8 mouse cellular contexts compared by ENCODE assay signal in genomic region chr3:153911882-153912440, GRCm38 (mm10). TPM values are rescaled to one million over a fixed set of nuclear protein-coding genes. Genes with fewer than 3 reads are reported as not detected.
A peak's percentile ranks its signal among the peaks of the same experiment; 100 is the strongest.
DNase-seq lines count a peak whose midpoint lies in the region; ATAC-seq and TF ChIP-seq lines count a peak whose summit lies in the region.

No protein-coding gene starts in this region.

- intact Hi-C loops in heart, postnatal 25 days (cut with DNase I): loop anchor here (2.0 kb wide), 1 partner anchor 31 kb away; no protein-coding TSS in a partner anchor
- intact Hi-C loops in left cerebral cortex, postnatal 10 days (cut with DNase I): no loop called here

- peaks cover 9 to 41% of the 10 kb centered on the region in 2 experiments for H3K4me1 ChIP-seq in heart, embryonic 14.5 days (ENCODE audit: control insufficient read depth in 2 of 2, insufficient read depth in 2 of 2, low read length in 2 of 2)
- H3K4me1 ChIP-seq in ES-E14 (ENCODE audit: control insufficient read depth in 2 of 2, insufficient read depth in 2 of 2, low read length in 2 of 2, poor library complexity in 1 of 2): peaks cover 0 to 4% of the 10 kb centered on the region in 2 experiments; a peak in 2 of 4 replicates
- H3K4me1 ChIP-seq in forebrain, embryonic 14.5 days (ENCODE audit: control insufficient read depth, insufficient read depth, low read length): peaks cover 18% of the 10 kb centered on the region
- H3K4me1 ChIP-seq in liver, postnatal 0 days (ENCODE audit: insufficient read depth): peaks cover 36% of the 10 kb centered on the region

- H3K27ac ChIP-seq in heart, embryonic 14.5 days (replicated peaks in 1 of 2; ENCODE audit: control insufficient read depth in 1 of 2, insufficient read depth in 1 of 2, low read depth in 2 of 2, low read length in 2 of 2): peak overlapping the region; percentile 82 to 93
- H3K27ac ChIP-seq in ES-E14 (ENCODE audit: insufficient read depth, low read depth, low read length, poor library complexity, severe bottlenecking): peak overlapping the region; percentile 88
- 0 out of 2 replicates have a peak overlapping the region, but pooled peaks have one; percentile 91 for H3K27ac ChIP-seq in forebrain, embryonic 14.5 days (ENCODE audit: low read depth, low read length)
- H3K27ac ChIP-seq in liver, postnatal 0 days (ENCODE audit: low read depth): peak overlapping the region; percentile 92

- TF ChIP-seq EP300 in liver, postnatal 0 days (IDR thresholded peaks at IDR 0.05; ENCODE audit: low read depth): no peak

- peak overlapping the region; percentile 98 for H3K9ac ChIP-seq in heart, embryonic 14.5 days (ENCODE audit: low read length)
- peak overlapping the region; percentile 99 for H3K9ac ChIP-seq in ES-E14 (ENCODE audit: insufficient read depth, low read depth, low read length, poor library complexity, severe bottlenecking)
- H3K9ac ChIP-seq in forebrain, embryonic 14.5 days (ENCODE audit: low read length): peak overlapping the region; percentile 93
- peak overlapping the region; percentile 83 for H3K9ac ChIP-seq in liver, postnatal 0 days (replicated peaks)

- in situ Hi-C loops in ES-E14 (cut with MboI; ENCODE audit: low sequenced_read_pairs in 2 of 2, unreplicated experiment in 2 of 2): no loop called here

- no peaks in the 10 kb centered on the region for H3K9me3 ChIP-seq in heart, embryonic 14.5 days (ENCODE audit: control insufficient read depth, low read length)
- no peaks in the 10 kb centered on the region for H3K9me3 ChIP-seq in ES-E14 (ENCODE audit: control insufficient read depth, insufficient read depth, low read depth, low read length)
- H3K9me3 ChIP-seq in forebrain, embryonic 14.5 days (replicated peaks; ENCODE audit: control insufficient read depth, low read length): no peaks in the 10 kb centered on the region
- H3K9me3 ChIP-seq in liver, postnatal 0 days (ENCODE audit: low read length): no peaks in the 10 kb centered on the region

- H3K36me3 ChIP-seq in heart, embryonic 14.5 days (ENCODE audit: control insufficient read depth, insufficient read depth, low read length): peaks cover 46% of the 10 kb centered on the region
- peaks cover 40% of the 10 kb centered on the region for H3K36me3 ChIP-seq in ES-E14 (ENCODE audit: control insufficient read depth, insufficient read depth, low read length, poor library complexity, severe bottlenecking)
- peaks cover 45% of the 10 kb centered on the region for H3K36me3 ChIP-seq in forebrain, embryonic 14.5 days (ENCODE audit: control insufficient read depth, insufficient read depth, low read length)
- H3K36me3 ChIP-seq in liver, postnatal 0 days (replicated peaks; ENCODE audit: insufficient read depth, low read length): peaks cover 46% of the 10 kb centered on the region

- TF ChIP-seq CTCF in liver, postnatal 0 days (IDR thresholded peaks at IDR 0.05; ENCODE audit: low read depth): no peak

- ATAC-seq in heart, embryonic 14.5 days (ENCODE audit: insufficient number of reproducible peaks, insufficient read depth, low FRiP score, low read depth): no peak
- no peak for ATAC-seq in forebrain, embryonic 14.5 days
- ATAC-seq in liver, postnatal 0 days: no peak

- DNase-seq in heart, postnatal 25 days (ENCODE audit: low spot score): no peak
- DNase-seq in ES-E14 (ENCODE audit: low read depth, low spot score): no peak
- DNase-seq in forebrain, embryonic 14.5 days (ENCODE audit: low spot score): no peak
- DNase-seq in liver, postnatal 0 days: no peak
- DNase-seq in left cerebral cortex, postnatal 10 days (ENCODE audit: extremely low spot score in 1 of 2, low spot score in 2 of 2): no peak
- DNase-seq in gastrocnemius, postnatal 4 days (ENCODE audit: low spot score in 2 of 2): no peak
- no peak for DNase-seq in urinary bladder, adult 2 months (ENCODE audit: low spot score)

- peak overlapping the region; percentile 86 for H3K4me2 ChIP-seq in heart, embryonic 14.5 days (ENCODE audit: low read length)
- H3K4me2 ChIP-seq in forebrain, embryonic 14.5 days (ENCODE audit: low read length): peak overlapping the region; percentile 79
- peak overlapping the region; percentile 87 for H3K4me2 ChIP-seq in liver, postnatal 0 days (ENCODE audit: low read depth, low read length)

- no peaks in the 10 kb centered on the region for H3K27me3 ChIP-seq in heart, embryonic 14.5 days (ENCODE audit: control insufficient read depth, insufficient read depth, low read length)
- H3K27me3 ChIP-seq in forebrain, embryonic 14.5 days (replicated peaks; ENCODE audit: control insufficient read depth, insufficient read depth, low read length): no peaks in the 10 kb centered on the region
- H3K27me3 ChIP-seq in liver, postnatal 0 days (ENCODE audit: insufficient read depth, low read length): no peaks in the 10 kb centered on the region

- peak overlapping the region; percentile 79 to 94 for H3K4me3 ChIP-seq in heart, embryonic 14.5 days (ENCODE audit: control insufficient read depth in 1 of 2, insufficient read depth in 1 of 2, low read depth in 1 of 2, low read length in 2 of 2)
- H3K4me3 ChIP-seq in ES-E14 (ENCODE audit: insufficient read depth in 1 of 2, low read depth in 1 of 2, low read length in 2 of 2, poor library complexity in 1 of 2, severe bottlenecking in 1 of 2): peak overlapping the region; percentile 81 to 97
- peak overlapping the region; percentile 63 for H3K4me3 ChIP-seq in forebrain, embryonic 14.5 days (ENCODE audit: low read depth, low read length)
- peak overlapping the region; percentile 69 for H3K4me3 ChIP-seq in liver, postnatal 0 days (ENCODE audit: low read depth, low read length)

- WGBS in heart, embryonic 14.5 days: 1% methylated on average over 12 of the region's 12 CpGs
- WGBS in forebrain, embryonic 14.5 days: 5% methylated on average over 12 of the region's 12 CpGs
- under 1% methylated on average over 12 of the region's 12 CpGs for WGBS in liver, postnatal 0 days (ENCODE audit: insufficient replicate concordance)

TF ChIP-seq in ES-E14, 5 proteins besides CTCF, POLR2A, EP300 and RAD21:
- TF ChIP-seq HCFC1 (IDR thresholded peaks at IDR 0.05; ENCODE audit: borderline replicate concordance, insufficient read depth, low read length) (no peak), ZC3H11A (IDR thresholded peaks at IDR 0.05; ENCODE audit: borderline replicate concordance, low read depth, low read length) (no peak), ZNF384 (IDR thresholded peaks at IDR 0.05; ENCODE audit: low read depth, low read length) (no peak), CHD2 (IDR thresholded peaks at IDR 0.05; ENCODE audit: low read depth, low read length) (no peak), MAFK (IDR thresholded peaks at IDR 0.05; ENCODE audit: insufficient read depth, low read depth, low read length) (no peak)

RNA-seq across cellular contexts. Expression of gene Rabggtb, which starts 0.8 kb away (rescaled TPM):
- polyA plus RNA-seq in heart, embryonic 14.5 days (2014; fragmentation: Nextera tagmentation; extraction: Ambion mirVana): 64.6 and 67.8 TPM in 2 replicates
- total RNA-seq in heart, postnatal 25 days (2021): 10 to 100 TPM; 89.2 to 99.7 TPM
- 243 and 307 TPM in 2 replicates for total RNA-seq in ES-E14 (2012; rRNA removed)
- polyA plus RNA-seq in forebrain, embryonic 14.5 days (2014; fragmentation: Nextera tagmentation; extraction: Ambion mirVana): 49.1 and 55.4 TPM in 2 replicates
- polyA plus RNA-seq in liver, postnatal 0 days (2015; fragmentation: Nextera tagmentation; extraction: Ambion mirVana): 28.7 and 31.8 TPM in 2 replicates
- 10 to 100 TPM; 67.9 to 68.7 TPM for total RNA-seq in left cerebral cortex, postnatal 10 days (2021)
- total RNA-seq in gastrocnemius, postnatal 4 days (2021): 10 to 100 TPM; 63.4 to 74.3 TPM
- 60.8 and 74.4 TPM in 2 replicates for polyA plus RNA-seq in urinary bladder, adult 2 months (2012; rRNA removed)

RNA-seq across cellular contexts. Expression of gene Msh4, which starts 6.0 kb away (rescaled TPM):
- 0.11 and 0.12 TPM in 2 replicates for polyA plus RNA-seq in heart, embryonic 14.5 days (2014; fragmentation: Nextera tagmentation; extraction: Ambion mirVana)
- under 1 TPM; 0.08 TPM for total RNA-seq in heart, postnatal 25 days (2021)
- total RNA-seq in ES-E14 (2012; rRNA removed): 1.4 and 2.0 TPM in 2 replicates
- 0.06 TPM in 1 of 2 replicates, not detected in the other for polyA plus RNA-seq in forebrain, embryonic 14.5 days (2014; fragmentation: Nextera tagmentation; extraction: Ambion mirVana)
- polyA plus RNA-seq in liver, postnatal 0 days (2015; fragmentation: Nextera tagmentation; extraction: Ambion mirVana): not detected in 2 replicates
- total RNA-seq in left cerebral cortex, postnatal 10 days (2021): under 1 TPM; 0.28 to 0.32 TPM
- under 1 TPM; 0.17 to 0.21 TPM for total RNA-seq in gastrocnemius, postnatal 4 days (2021)
- polyA plus RNA-seq in urinary bladder, adult 2 months (2012; rRNA removed): 0.03 TPM in 1 of 2 replicates, not detected in the other

RNA-seq across cellular contexts. Expression of gene Acadm, which starts 32.5 kb away (rescaled TPM):
- 263 and 291 TPM in 2 replicates for polyA plus RNA-seq in heart, embryonic 14.5 days (2014; fragmentation: Nextera tagmentation; extraction: Ambion mirVana)
- 1,000 to 10,000 TPM; 1,031 to 1,101 TPM for total RNA-seq in heart, postnatal 25 days (2021)
- 94.5 and 101 TPM in 2 replicates for total RNA-seq in ES-E14 (2012; rRNA removed)
- polyA plus RNA-seq in forebrain, embryonic 14.5 days (2014; fragmentation: Nextera tagmentation; extraction: Ambion mirVana): 42.1 and 47.5 TPM in 2 replicates
- polyA plus RNA-seq in liver, postnatal 0 days (2015; fragmentation: Nextera tagmentation; extraction: Ambion mirVana): 271 and 289 TPM in 2 replicates
- 10 to 100 TPM; 36.0 to 37.9 TPM for total RNA-seq in left cerebral cortex, postnatal 10 days (2021)
- total RNA-seq in gastrocnemius, postnatal 4 days (2021): 100 to 1,000 TPM; 242 to 298 TPM
- polyA plus RNA-seq in urinary bladder, adult 2 months (2012; rRNA removed): 109 and 111 TPM in 2 replicates
